15 mouse cellular contexts compared by ENCODE assay signal in the genomic region with DNA sequence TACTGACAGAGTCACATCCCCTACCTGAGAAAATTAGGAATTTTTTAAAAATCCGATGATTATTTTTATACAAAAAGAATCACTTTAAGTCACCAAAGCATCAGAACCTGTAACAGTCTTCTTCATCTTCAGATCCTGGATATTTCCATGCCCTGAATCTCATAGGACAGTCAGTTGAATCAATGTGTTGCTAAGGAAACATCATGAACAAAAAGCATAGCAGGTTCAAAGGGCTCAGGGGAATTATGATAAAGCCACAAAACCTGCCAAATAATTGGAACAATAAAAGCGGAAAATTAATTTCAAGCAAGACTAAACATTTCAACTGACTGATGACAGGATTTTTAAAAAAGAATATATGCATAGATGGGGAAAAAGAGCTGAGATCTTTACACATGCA.
"Had no signal": no experiment of that assay in that cellular context is flagged by ENCODE, and none has a peak within 500 bp of the region (broad histone marks: within the 10 kb centered on the region; RNA-seq: fewer than 3 reads in every experiment).

No protein-coding gene starts in this region.

- DNase-seq: kidney, adult 11 months; kidney, adult 9 months; kidney, postnatal 36 days; layer of hippocampus, adult 9-11 months; layer of hippocampus, postnatal 36 days; lung, postnatal 14 days; right cerebral cortex, postnatal 4 days; spleen, adult 18-20 months; thymus, adult 18-20 months; thymus, postnatal 14 days had no signal

- H3K36me3 ChIP-seq: limb, embryonic 15.5 days; liver, embryonic 12.5 days; lung, embryonic 15.5 days; neural tube, embryonic 13.5 days had no signal

- H3K27me3 ChIP-seq: limb, embryonic 15.5 days; liver, embryonic 12.5 days; lung, embryonic 15.5 days; neural tube, embryonic 13.5 days had no signal

- H3K9ac ChIP-seq: limb, embryonic 15.5 days; liver, embryonic 12.5 days; lung, embryonic 15.5 days; neural tube, embryonic 13.5 days had no signal

- H3K4me3 ChIP-seq: limb, embryonic 15.5 days; liver, embryonic 12.5 days; lung, embryonic 15.5 days; neural tube, embryonic 13.5 days had no signal

- H3K9me3 ChIP-seq: limb, embryonic 15.5 days; liver, embryonic 12.5 days; lung, embryonic 15.5 days; neural tube, embryonic 13.5 days had no signal

- H3K27ac ChIP-seq: kidney, postnatal 0 days; limb, embryonic 15.5 days; liver, embryonic 12.5 days; lung, embryonic 15.5 days; neural tube, embryonic 13.5 days had no signal

- ATAC-seq: liver, embryonic 12.5 days had no signal

- H3K4me1 ChIP-seq: limb, embryonic 15.5 days; liver, embryonic 12.5 days; lung, embryonic 15.5 days had no signal

- H3K4me2 ChIP-seq: limb, embryonic 15.5 days; liver, embryonic 12.5 days; lung, embryonic 15.5 days; neural tube, embryonic 13.5 days had no signal
